Mouse (Mus musculus): Measurements from ENCODE around the gene Neurod1.

GRCm38 (mm10) chr2:79498990-79499755 is 42.6 kb upstream of the Neurod1 start:
- no peak for TF ChIP-seq POLR2A (IDR thresholded peaks at IDR 0.05; ENCODE audit: insufficient read depth, low read length)
- TF ChIP-seq CTCF (IDR thresholded peaks at IDR 0.05; ENCODE audit: low read depth, low read length): peak; percentile 87

Measured in ES-Bruce4 (cell line).